Mouse (Mus musculus) CH12.LX (cell line): ENCODE measurements around the gene Olfr155. TPM values are rescaled to one million over a fixed set of nuclear protein-coding genes. Genes with fewer than 3 reads are reported as not detected.

ENCODE experiments used
- DNase-seq: peaks from one replicate; pipeline ENCODE4 v3.0.0-alpha.2; 2013; ENCODE audit errors: extremely low read depth
- H3K27ac ChIP-seq: 2 replicates; pipeline ENCODE4 v1.5.1; 2012; ENCODE audit warnings: low read depth, mild to moderate bottlenecking, control low read depth, moderate library complexity; ENCODE audit not compliant: insufficient read depth
- H3K27me3 ChIP-seq: replicated peaks from 2 replicates; pipeline ENCODE3; 2012; ENCODE audit warnings: inconsistent platforms
- H3K36me3 ChIP-seq, 2 experiments: replicated peaks in 1 of 2; 2 replicates each; pipeline versions ENCODE3 to v1.6.1; 2012; ENCODE audit warnings: inconsistent platforms in 1 of 2, low read length in 1 of 2, mild to moderate bottlenecking in 1 of 2, mixed read lengths in 1 of 2, moderate library complexity in 1 of 2; ENCODE audit not compliant: control insufficient read depth in 1 of 2, insufficient read depth in 1 of 2
- H3K4me1 ChIP-seq, 2 experiments: 2 replicates each; pipeline ENCODE4 v1.6.1; 2012; ENCODE audit warnings: inconsistent platforms in 1 of 2, moderate library complexity in 1 of 2; ENCODE audit not compliant: insufficient read depth in 2 of 2, control insufficient read depth in 1 of 2
- H3K4me2 ChIP-seq: 2 replicates; pipeline ENCODE4 v1.6.1; 2012; ENCODE audit warnings: low read depth, mild to moderate bottlenecking, control low read depth; ENCODE audit not compliant: poor library complexity, insufficient read depth, severe bottlenecking
- H3K4me3 ChIP-seq, 3 experiments: fragments of 150-350 bp in 1 of 3; sonication (generic) in 1 of 3; replicated peaks in 1 of 3; 2 replicates each; pipeline versions ENCODE3 to v1.5.1; 2011 to 2012; ENCODE audit warnings: low read depth in 2 of 3, low read length in 2 of 3, mild to moderate bottlenecking in 2 of 3, moderate library complexity in 2 of 3, control low read depth in 1 of 3, improper control_type of control experiment in 1 of 3, inconsistent platforms in 1 of 3, mixed read lengths in 1 of 3; ENCODE audit not compliant: poor library complexity in 1 of 3
- H3K79me2 ChIP-seq: replicated peaks from 2 replicates; pipeline ENCODE4 v1.6.1; 2012; ENCODE audit warnings: mild to moderate bottlenecking, moderate library complexity; ENCODE audit not compliant: control insufficient read depth, poor library complexity, insufficient read depth, severe bottlenecking; ENCODE audit errors: extremely low read depth
- H3K9ac ChIP-seq: 2 replicates; pipeline ENCODE4 v1.6.1; 2012; ENCODE audit warnings: low read depth, mild to moderate bottlenecking, control low read depth, moderate library complexity; ENCODE audit not compliant: insufficient read depth
- H3K9me3 ChIP-seq: replicated peaks from 2 replicates; pipeline ENCODE3; 2012; ENCODE audit warnings: low read length, inconsistent platforms, mixed read lengths
- BHLHE40 ChIP-seq: IDR thresholded peaks from 2 replicates; pipeline ENCODE4 v1.6.1; 2011; ENCODE audit warnings: mild to moderate bottlenecking, low read depth, low read length, improper control_type of control experiment
- CHD2 ChIP-seq: IDR thresholded peaks from 2 replicates; pipeline ENCODE4 v1.6.1; 2011; ENCODE audit warnings: low read length, improper control_type of control experiment
- CTCF ChIP-seq, 2 experiments: IDR thresholded peaks in 1 of 2; conservative IDR thresholded peaks in 1 of 2; 2 replicates each; pipeline ENCODE4 v1.5.1; 2011 to 2012; ENCODE audit warnings: low read depth in 2 of 2, low read length in 2 of 2, improper control_type of control experiment in 1 of 2, inconsistent platforms in 1 of 2, mild to moderate bottlenecking in 1 of 2, moderate library complexity in 1 of 2
- GABPA ChIP-seq: IDR thresholded peaks from 2 replicates; pipeline ENCODE4 v1.6.1; 2012; ENCODE audit warnings: low read depth, low read length, improper control_type of control experiment, inconsistent platforms; ENCODE audit not compliant: insufficient replicate concordance
- JUN ChIP-seq: IDR thresholded peaks from 2 replicates; pipeline ENCODE4 v1.6.1; 2011; ENCODE audit warnings: low read depth, mild to moderate bottlenecking, low read length, improper control_type of control experiment, moderate library complexity; ENCODE audit not compliant: insufficient read depth
- MXI1 ChIP-seq: IDR thresholded peaks from 2 replicates; pipeline ENCODE4 v1.6.1; 2011; ENCODE audit warnings: mild to moderate bottlenecking, low read depth, low read length, improper control_type of control experiment
- MYC ChIP-seq: IDR thresholded peaks from 2 replicates; pipeline ENCODE4 v1.6.1; 2011; ENCODE audit warnings: low read depth, mild to moderate bottlenecking, improper control_type of control experiment, low read length
- NRF1 ChIP-seq: IDR thresholded peaks from 2 replicates; pipeline ENCODE4 v1.6.1; 2014; ENCODE audit warnings: low read depth, mild to moderate bottlenecking, inconsistent platforms, low read length, improper control_type of control experiment, moderate library complexity
- POLR2A ChIP-seq: IDR thresholded peaks from 2 replicates; pipeline ENCODE4 v1.6.1; 2011; ENCODE audit warnings: low read depth, mild to moderate bottlenecking, improper control_type of control experiment, low read length
- POLR2AphosphoS2 ChIP-seq: IDR thresholded peaks from 2 replicates; pipeline ENCODE4 v1.6.1; 2011; ENCODE audit warnings: low read depth, low read length, improper control_type of control experiment
- RAD21 ChIP-seq: IDR thresholded peaks from 2 replicates; pipeline ENCODE4 v1.6.1; 2011; ENCODE audit warnings: low read depth, mild to moderate bottlenecking, low read length, improper control_type of control experiment, moderate library complexity
- SIN3A ChIP-seq: IDR thresholded peaks from 2 replicates; pipeline ENCODE4 v1.6.1; 2012; ENCODE audit warnings: low read length, improper control_type of control experiment, inconsistent platforms
- SMC3 ChIP-seq: IDR thresholded peaks from 2 replicates; pipeline ENCODE4 v1.6.1; 2011; ENCODE audit warnings: low read depth, low read length, improper control_type of control experiment
- TBP ChIP-seq: conservative IDR thresholded peaks from 2 replicates; pipeline ENCODE4 v1.6.1; 2011; ENCODE audit warnings: low read depth, low read length, improper control_type of control experiment
- TCF12 ChIP-seq: IDR thresholded peaks from 2 replicates; pipeline ENCODE4 v1.6.1; 2014; ENCODE audit warnings: low read depth, mild to moderate bottlenecking, inconsistent platforms, low read length, improper control_type of control experiment
- USF1 ChIP-seq: IDR thresholded peaks from 2 replicates; pipeline ENCODE4 v1.6.1; 2014; ENCODE audit warnings: low read depth, mild to moderate bottlenecking, inconsistent platforms, low read length, improper control_type of control experiment
- ZMIZ1 ChIP-seq: IDR thresholded peaks from 2 replicates; pipeline ENCODE4 v1.6.1; 2012; ENCODE audit warnings: low read depth, mild to moderate bottlenecking, inconsistent platforms, low read length, improper control_type of control experiment
- ZNF384 ChIP-seq: IDR thresholded peaks from 2 replicates; pipeline ENCODE4 v1.6.1; 2012; ENCODE audit warnings: low read depth, low read length, improper control_type of control experiment, inconsistent platforms
- dilution Hi-C: fragments of 300-500 bp; cut with MboI; formaldehyde crosslinking; loops from 2 replicates; pipeline ENCODE4 v1.14.3; 2020; ENCODE audit warnings: low sequenced_read_pairs; ENCODE audit not compliant: extremely low pct_unique_long_range_greater_than_20kb, extremely low pct_ligation_motif_present
- in situ Hi-C: fragments of 300-500 bp; cut with MboI; formaldehyde crosslinking; loops from 3 replicates; pipeline ENCODE4 v1.14.3; 2019; ENCODE audit warnings: low sequenced_read_pairs, low pct_ligation_motif_present, low pct_unique_long_range_greater_than_20kb, mixed read lengths
- polyA plus RNA-seq: library from polyadenylated mRNA; unstranded; fragments of >175 nt; gene quantifications from 2 replicates; pipeline ENCODE4 v1.2.1, GENCODE M21; 2012; ENCODE audit warnings: low read depth; ENCODE audit not compliant: insufficient read length
- total RNA-seq, 2 experiments: library from RNA; depleted of rRNA; stranded (reverse); fragments of 300-350 nt in 1 of 2; fragments of >200 nt in 1 of 2; gene quantifications; 2 replicates each; pipeline ENCODE4 v1.2.3; 2012 to 2014

The Olfr155 gene
- total and polyA plus RNA-seq, 3 experiments = not detected

- peak; percentile 67 for DNase-seq
- Histone ChIP-seq H3K36me3 (no peaks in the 10 kb centered on the region), H3K79me2 (no peaks in the 10 kb centered on the region; the same call in 1 of the 2 replicates), H3K27me3 (peaks cover 36% of the 10 kb centered on the region), H3K27ac (no peak within 1 kb of the TSS), H3K9ac (peak within 1 kb of the TSS; percentile 57)
- in situ Hi-C loops = no loop called here
- dilution Hi-C loops = no loop called here
- TF ChIP-seq SIN3A (no peak), ZNF384 (no peak), POLR2A (peak; percentile 57; the same call in 1 of the 2 replicates), TBP (no peak), JUN (no peak), RAD21 (no peak), POLR2AphosphoS2 (no peak), USF1 (no peak), CTCF (conservative IDR thresholded peaks at IDR 0.05 in 1 of 2, IDR thresholded peaks at IDR 0.05 in 1 of 2; ENCODE audit: low read depth in 2 of 2, low read length in 2 of 2) (no peak), ZMIZ1 (no peak), BHLHE40 (no peak), NRF1 (0 out of 2 replicates have a peak, but pooled peaks have one; percentile 12), MXI1 (peak; percentile 44; the same call in 1 of the 2 replicates), MYC (no peak), TCF12 (no peak), CHD2 (peak; percentile 18; the same call in 1 of the 2 replicates), GABPA (no peak)
- TF ChIP-seq, all 38 proteins: peak for 4
- Histone ChIP-seq H3K4me2 (peak within 1 kb of the TSS; percentile 97), H3K4me3 (peak within 1 kb of the TSS; percentile 53 to 90 (median 73)), H3K9me3 (peaks cover 11% of the 10 kb centered on the region), H3K4me1 (peaks cover 2 to 7% of the 10 kb centered on the region in 2 experiments)
Observed at GRCm38 (mm10) chr4:43875160-43875918, 24.0 kb downstream of the Olfr155 start, which contains the start of gene Reck. Gene Reck, plus strand, starts transcription at chr4:43875530.

DNA sequence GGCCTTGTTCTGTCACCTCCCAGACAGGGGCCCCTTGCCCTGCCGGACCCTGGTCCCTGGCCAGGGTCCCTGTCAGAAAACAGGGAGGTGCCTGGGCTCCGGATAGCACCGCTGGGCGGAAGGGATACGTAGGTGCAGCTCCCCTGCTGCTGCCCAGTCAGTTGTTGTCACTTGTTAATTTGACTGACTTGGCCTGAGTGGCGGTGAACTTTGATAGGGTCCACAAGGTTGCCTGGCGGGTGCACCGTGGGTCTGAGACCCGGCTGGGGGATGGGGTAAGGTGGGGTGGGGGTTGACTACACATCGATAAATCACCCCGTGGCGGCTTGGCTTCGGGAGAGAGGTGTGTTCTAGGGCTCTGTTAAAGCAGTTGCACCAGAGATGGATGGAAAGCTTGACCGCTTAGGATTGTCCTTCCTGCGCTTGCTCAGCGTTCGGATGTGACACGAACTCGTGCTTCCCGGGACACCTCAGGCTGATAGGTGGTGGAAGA, 24.6 kb downstream of the Olfr155 start:
- Histone ChIP-seq H3K4me3 (peak overlapping the region; percentile 53 to 90 (median 73)), H3K36me3 (no peaks in the 10 kb centered on the region), H3K4me2 (peak overlapping the region; percentile 97), H3K27ac (no peak overlapping the region), H3K4me1 (peaks cover 2 to 7% of the 10 kb centered on the region in 2 experiments), H3K9ac (peak overlapping the region; percentile 57), H3K79me2 (no peaks in the 10 kb centered on the region; the same call in 1 of the 2 replicates), H3K9me3 (peaks cover 11% of the 10 kb centered on the region), H3K27me3 (peaks cover 32% of the 10 kb centered on the region)
- dilution Hi-C loops = no loop called here
- TF ChIP-seq NRF1 (peak; percentile 53), SMC3 (no peak)
- no peak for DNase-seq
- in situ Hi-C loops = no loop called here
